Mouse (Mus musculus): ENCODE results near the gene Grtp1. TPM values are rescaled to one million over a fixed set of nuclear protein-coding genes. Genes with fewer than 3 reads are reported as not detected.
A peak's percentile ranks its signal among the peaks of the same experiment; 100 is the strongest.

Gene Grtp1
- 110 and 113 TPM in 2 replicates for polyA plus RNA-seq (2015; fragmentation: Nextera tagmentation; extraction: Ambion mirVana)

DNA sequence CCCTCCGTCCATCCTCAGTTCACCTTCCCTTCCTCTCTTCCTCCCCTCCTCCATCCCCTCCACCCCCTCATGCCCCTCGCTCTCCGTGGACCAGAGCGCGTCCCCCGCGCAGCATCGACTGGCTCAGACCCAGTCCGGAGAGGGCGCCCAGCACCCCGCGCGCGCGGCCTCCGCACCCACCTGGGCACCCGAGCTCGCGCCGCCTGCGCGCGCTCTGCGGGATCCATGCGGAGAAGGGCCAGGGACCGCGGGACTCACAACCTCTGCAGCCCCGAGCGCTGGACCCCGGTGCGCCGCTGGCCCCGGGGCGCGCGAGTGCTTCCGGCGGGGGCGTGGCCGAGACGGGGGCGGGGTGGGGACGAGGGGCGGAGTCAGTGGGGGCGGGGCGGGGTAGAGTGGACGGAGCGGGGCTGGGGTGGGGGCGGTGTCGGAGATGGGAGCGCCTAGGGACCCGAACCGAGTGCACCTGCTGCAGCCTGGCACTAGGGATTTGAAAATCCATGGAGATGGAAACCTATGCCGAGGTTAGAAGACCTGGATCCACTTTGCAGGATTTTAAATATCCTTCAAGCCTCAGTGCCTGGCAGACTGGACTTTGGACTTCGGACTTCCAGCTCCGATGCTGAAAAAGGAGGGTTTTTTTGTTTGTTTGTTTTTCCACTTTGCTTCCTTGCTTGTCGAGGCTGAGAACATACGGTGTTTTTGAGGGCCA lies at the start of gene Grtp1:
Gene Grtp1 (minus strand): TSS at position 320 of the 712 bp plus-strand sequence.
- H3K36me3 ChIP-seq (ENCODE audit: control insufficient read depth, insufficient read depth), result no peaks in the 10 kb centered on the region; the same call in 1 of the 2 replicates
- peak; percentile 41 for ATAC-seq
- H3K4me2 ChIP-seq (replicated peaks; ENCODE audit: low read depth), result peak within 1 kb of the TSS; percentile 88
- no peak for TF ChIP-seq CTCF (IDR thresholded peaks at IDR 0.05; ENCODE audit: low read depth)
- peak within 1 kb of the TSS; percentile 89 for H3K4me3 ChIP-seq (ENCODE audit: low read depth, low read length)
- H3K9ac ChIP-seq (ENCODE audit: low read depth, low read length), result peak within 1 kb of the TSS; percentile 73
- no peaks in the 10 kb centered on the region for H3K9me3 ChIP-seq (ENCODE audit: control insufficient read depth)
- H3K27me3 ChIP-seq (replicated peaks; ENCODE audit: control insufficient read depth, insufficient read depth, low read length), result no peaks in the 10 kb centered on the region
- under 1% methylated on average over 58 of the region's 58 CpGs for WGBS
- H3K4me1 ChIP-seq (replicated peaks; ENCODE audit: control insufficient read depth, insufficient read depth, low read length), result no peaks in the 10 kb centered on the region
- H3K27ac ChIP-seq (ENCODE audit: low read depth, low read length), result peak within 1 kb of the TSS; percentile 92

DNA sequence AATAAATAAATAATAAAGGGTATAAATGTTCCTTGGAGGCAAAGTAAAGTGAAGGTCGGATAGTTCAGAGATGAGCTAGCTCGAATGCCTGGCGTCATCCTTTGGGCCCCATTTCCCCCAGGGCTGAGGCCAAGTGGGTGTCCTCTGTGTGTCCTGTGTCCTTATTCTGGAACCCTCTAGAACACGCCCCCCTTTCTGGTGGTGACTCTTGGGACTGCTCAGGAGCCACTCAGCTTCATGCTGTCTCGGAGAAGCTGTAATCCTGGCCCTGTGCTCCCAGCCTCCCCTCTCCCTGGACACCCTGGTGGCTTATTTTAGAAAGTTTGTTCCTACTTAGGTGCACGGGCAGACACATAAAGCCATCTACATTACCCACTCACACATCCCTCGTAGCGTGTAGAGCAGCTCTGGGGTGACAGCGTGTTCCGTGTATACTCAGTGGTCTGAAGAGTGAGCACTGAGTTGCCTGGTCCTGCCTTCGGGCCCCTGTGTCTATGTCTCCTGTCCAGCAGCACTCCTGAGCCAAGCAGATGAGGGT lies 44.0 kb upstream of the Grtp1 start:
- WGBS, result 83% methylated on average over 11 of the region's 11 CpGs

DNA sequence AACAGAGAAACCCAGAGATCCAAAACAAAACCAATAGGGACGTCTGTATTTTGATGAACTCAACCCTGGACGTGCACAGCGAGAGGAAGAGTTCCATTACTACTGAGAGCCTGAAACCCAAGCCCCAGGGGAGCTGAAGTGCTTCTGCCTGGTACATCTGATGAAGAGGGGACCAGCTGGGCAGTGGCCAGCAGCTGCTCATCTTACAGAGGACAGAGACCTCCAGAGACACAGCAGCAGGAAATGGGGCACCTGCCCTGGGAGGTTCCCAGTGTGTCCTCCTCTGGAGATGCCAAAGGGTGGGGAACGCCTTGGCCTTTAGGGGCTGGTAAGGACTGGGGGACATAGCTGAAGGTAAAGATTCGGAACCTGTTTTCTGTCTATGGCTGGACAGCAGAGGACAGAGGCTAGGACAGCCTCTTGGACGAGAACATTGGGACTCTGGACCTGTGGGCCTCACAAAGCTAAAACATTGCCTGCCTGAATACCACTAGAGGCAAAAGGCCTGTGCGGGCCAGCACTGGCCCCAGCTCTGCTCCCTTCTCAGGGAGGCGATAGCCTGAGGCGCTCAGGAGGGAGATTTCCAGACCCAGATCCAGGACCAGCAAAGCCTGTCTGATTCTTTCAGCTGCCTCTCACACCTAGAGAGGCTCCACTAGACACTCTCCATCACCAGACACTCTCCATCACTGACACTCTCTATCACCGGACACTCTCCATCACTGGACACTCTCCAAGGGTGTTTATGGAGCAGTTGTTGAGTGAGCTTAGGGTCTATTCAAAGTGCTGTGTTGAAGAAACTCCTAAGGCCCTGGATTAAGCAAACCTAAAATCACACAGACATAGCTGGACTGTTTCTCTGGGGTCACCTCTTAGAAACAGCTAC lies 42.8 kb upstream of the Grtp1 start:
- WGBS, result 79% methylated on average over 10 of the region's 10 CpGs
- Histone ChIP-seq H3K27ac (ENCODE audit: low read depth, low read length) (no peak overlapping the region), H3K4me2 (replicated peaks; ENCODE audit: low read depth) (no peak overlapping the region), H3K4me1 (replicated peaks; ENCODE audit: control insufficient read depth, insufficient read depth, low read length) (no peaks in the 10 kb centered on the region), H3K9ac (ENCODE audit: low read depth, low read length) (no peak overlapping the region), H3K36me3 (ENCODE audit: control insufficient read depth, insufficient read depth) (no peaks in the 10 kb centered on the region), H3K27me3 (replicated peaks; ENCODE audit: control insufficient read depth, insufficient read depth, low read length) (no peaks in the 10 kb centered on the region), H3K9me3 (ENCODE audit: control insufficient read depth) (no peaks in the 10 kb centered on the region), H3K4me3 (ENCODE audit: low read depth, low read length) (no peak overlapping the region)
- no peak for ATAC-seq
- no peak for TF ChIP-seq CTCF (IDR thresholded peaks at IDR 0.05; ENCODE audit: low read depth)

More for the DNA sequence above, 44.0 kb upstream of the Grtp1 start:
- Histone ChIP-seq H3K27ac (ENCODE audit: low read depth, low read length) (no peak overlapping the region), H3K27me3 (replicated peaks; ENCODE audit: control insufficient read depth, insufficient read depth, low read length) (no peaks in the 10 kb centered on the region), H3K4me1 (replicated peaks; ENCODE audit: control insufficient read depth, insufficient read depth, low read length) (no peaks in the 10 kb centered on the region), H3K36me3 (ENCODE audit: control insufficient read depth, insufficient read depth) (no peaks in the 10 kb centered on the region), H3K4me2 (replicated peaks; ENCODE audit: low read depth) (no peak overlapping the region), H3K9me3 (ENCODE audit: control insufficient read depth) (no peaks in the 10 kb centered on the region), H3K4me3 (ENCODE audit: low read depth, low read length) (no peak overlapping the region), H3K9ac (ENCODE audit: low read depth, low read length) (no peak overlapping the region)
- ATAC-seq, result no peak
- no peak for TF ChIP-seq CTCF (IDR thresholded peaks at IDR 0.05; ENCODE audit: low read depth)

DNA sequence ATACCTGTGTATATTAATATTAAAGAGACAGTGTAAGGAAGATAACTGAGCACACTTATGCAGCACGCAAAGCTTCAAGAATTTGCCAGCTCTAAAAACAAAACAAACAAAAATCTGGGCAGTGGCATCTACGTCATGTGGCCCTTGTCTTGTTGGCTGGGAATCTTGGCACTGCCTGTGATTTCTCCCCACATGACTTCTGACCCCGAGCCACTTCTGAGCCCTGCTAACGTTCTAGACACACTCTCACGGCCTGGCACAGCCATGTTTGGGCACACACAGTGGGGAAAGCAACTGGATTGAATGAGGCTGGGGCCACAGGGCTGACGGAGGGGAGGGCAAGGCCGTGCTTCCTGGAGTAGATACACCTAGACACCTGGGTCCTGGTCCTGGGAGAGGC lies 40.3 kb upstream of the Grtp1 start:
- Histone ChIP-seq H3K4me2 (replicated peaks; ENCODE audit: low read depth) (no peak overlapping the region), H3K36me3 (ENCODE audit: control insufficient read depth, insufficient read depth) (no peaks in the 10 kb centered on the region), H3K4me3 (ENCODE audit: low read depth, low read length) (no peak overlapping the region), H3K9me3 (ENCODE audit: control insufficient read depth) (no peaks in the 10 kb centered on the region), H3K4me1 (replicated peaks; ENCODE audit: control insufficient read depth, insufficient read depth, low read length) (no peaks in the 10 kb centered on the region), H3K27me3 (replicated peaks; ENCODE audit: control insufficient read depth, insufficient read depth, low read length) (no peaks in the 10 kb centered on the region), H3K9ac (ENCODE audit: low read depth, low read length) (no peak overlapping the region), H3K27ac (ENCODE audit: low read depth, low read length) (no peak overlapping the region)
- WGBS, result 75% methylated on average over 7 of the region's 7 CpGs
- no peak for TF ChIP-seq CTCF (IDR thresholded peaks at IDR 0.05; ENCODE audit: low read depth)
- ATAC-seq, result no peak

DNA sequence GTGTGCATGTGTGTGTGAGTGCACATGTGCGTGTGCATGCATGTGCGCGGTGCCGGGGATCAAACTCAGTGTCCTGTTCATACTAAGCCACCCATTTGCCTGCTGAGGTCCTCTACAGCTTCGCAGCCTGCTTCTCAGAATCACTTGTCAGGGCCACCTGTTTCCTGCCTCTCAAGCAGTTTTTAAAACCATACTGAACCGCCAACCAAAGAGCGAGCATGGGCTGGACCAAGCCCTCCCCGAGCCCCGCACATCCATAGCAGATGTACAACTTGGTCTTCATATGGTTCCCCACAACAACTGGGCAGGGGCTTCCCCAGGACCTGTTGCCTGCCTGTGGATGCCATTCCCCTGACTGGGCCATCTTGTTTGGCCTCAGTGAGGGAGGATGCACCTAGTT lies 39.6 kb upstream of the Grtp1 start:
- Histone ChIP-seq H3K36me3 (ENCODE audit: control insufficient read depth, insufficient read depth) (no peaks in the 10 kb centered on the region), H3K27ac (ENCODE audit: low read depth, low read length) (no peak overlapping the region), H3K4me3 (ENCODE audit: low read depth, low read length) (no peak overlapping the region), H3K4me2 (replicated peaks; ENCODE audit: low read depth) (no peak overlapping the region), H3K9me3 (ENCODE audit: control insufficient read depth) (no peaks in the 10 kb centered on the region), H3K9ac (ENCODE audit: low read depth, low read length) (no peak overlapping the region), H3K27me3 (replicated peaks; ENCODE audit: control insufficient read depth, insufficient read depth, low read length) (no peaks in the 10 kb centered on the region), H3K4me1 (replicated peaks; ENCODE audit: control insufficient read depth, insufficient read depth, low read length) (no peaks in the 10 kb centered on the region)
- no peak for ATAC-seq
- TF ChIP-seq CTCF (IDR thresholded peaks at IDR 0.05; ENCODE audit: low read depth), result no peak
- 86% methylated on average over 9 of the region's 9 CpGs for WGBS

DNA sequence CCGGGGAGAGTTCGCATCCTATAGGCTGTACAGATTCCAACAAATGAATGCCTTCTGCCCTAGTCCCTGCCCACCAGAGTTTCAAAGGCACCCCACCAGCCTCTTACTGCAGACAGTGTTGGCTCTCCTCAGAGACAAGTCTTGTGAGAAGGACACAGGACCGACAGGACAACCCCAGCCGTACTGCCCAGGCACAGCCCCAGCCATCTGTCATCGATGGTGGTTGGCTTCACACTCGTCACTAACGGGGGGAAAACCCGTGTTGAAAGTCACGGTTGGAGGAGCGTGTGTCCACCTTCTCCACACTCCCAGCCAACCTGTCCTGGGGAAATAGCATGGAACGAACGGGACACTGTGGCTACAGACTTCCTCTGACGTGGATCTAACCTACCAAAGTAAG lies 34.4 kb upstream of the Grtp1 start:
- WGBS, result 91% methylated on average over 13 of the region's 13 CpGs
- no peak for TF ChIP-seq CTCF (IDR thresholded peaks at IDR 0.05; ENCODE audit: low read depth)
- ATAC-seq, result no peak
- Histone ChIP-seq H3K4me3 (ENCODE audit: low read depth, low read length) (no peak overlapping the region), H3K9ac (ENCODE audit: low read depth, low read length) (no peak overlapping the region), H3K27me3 (replicated peaks; ENCODE audit: control insufficient read depth, insufficient read depth, low read length) (no peaks in the 10 kb centered on the region), H3K36me3 (ENCODE audit: control insufficient read depth, insufficient read depth) (no peaks in the 10 kb centered on the region), H3K9me3 (ENCODE audit: control insufficient read depth) (no peaks in the 10 kb centered on the region), H3K4me2 (replicated peaks; ENCODE audit: low read depth) (no peak overlapping the region), H3K4me1 (replicated peaks; ENCODE audit: control insufficient read depth, insufficient read depth, low read length) (no peaks in the 10 kb centered on the region), H3K27ac (ENCODE audit: low read depth, low read length) (no peak overlapping the region)

Measured in intestine, postnatal 0 days (tissue).